Mouse (Mus musculus) cerebellum, adult 9-11 months (tissue): ENCODE results near the gene Igfbp2.

Experiments used
- DNase-seq: peaks from one replicate; pipeline ENCODE4 v3.0.0; 2022

Igfbp2 gene

DNA sequence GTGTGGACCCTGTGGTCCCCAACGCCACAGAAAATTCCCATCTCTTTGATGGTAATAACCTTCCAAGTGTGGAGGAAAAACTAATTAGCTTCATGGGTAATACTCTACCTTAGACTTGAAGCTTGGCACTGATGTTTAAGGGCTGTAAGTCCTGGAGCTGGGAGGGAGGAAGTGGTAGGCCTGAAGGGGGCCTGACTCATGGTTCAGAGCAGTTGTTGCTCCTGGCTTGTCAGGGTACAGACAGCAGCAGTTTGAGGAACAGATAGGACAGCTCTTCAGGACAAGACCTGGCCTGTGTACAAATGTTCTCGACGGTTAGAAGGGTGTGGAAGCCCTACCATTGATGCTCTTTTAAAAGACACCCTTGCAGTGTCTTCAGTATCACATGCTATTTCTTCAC, 8.7 kb upstream of the Igfbp2 start:
- no peak for DNase-seq

DNA sequence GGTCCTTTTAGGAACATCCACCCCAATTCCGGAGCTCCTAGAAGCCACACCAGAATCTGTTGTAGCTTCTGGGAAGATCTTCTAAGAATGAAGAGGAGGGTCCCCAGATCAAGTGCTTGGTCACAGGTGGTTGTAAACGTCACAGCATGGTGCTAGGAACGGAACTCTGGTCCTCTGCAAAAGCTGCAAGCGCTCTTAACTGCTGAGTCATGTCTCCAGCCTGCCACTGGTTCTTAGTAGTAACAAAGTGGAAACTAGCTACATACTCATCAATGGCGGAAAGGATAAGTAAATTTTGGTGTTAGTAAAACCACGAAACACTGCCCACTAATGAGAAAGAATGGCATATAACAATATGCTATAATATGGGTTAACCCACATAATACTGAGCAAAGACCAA, 4.3 kb upstream of the Igfbp2 start:
- no peak for DNase-seq

DNA sequence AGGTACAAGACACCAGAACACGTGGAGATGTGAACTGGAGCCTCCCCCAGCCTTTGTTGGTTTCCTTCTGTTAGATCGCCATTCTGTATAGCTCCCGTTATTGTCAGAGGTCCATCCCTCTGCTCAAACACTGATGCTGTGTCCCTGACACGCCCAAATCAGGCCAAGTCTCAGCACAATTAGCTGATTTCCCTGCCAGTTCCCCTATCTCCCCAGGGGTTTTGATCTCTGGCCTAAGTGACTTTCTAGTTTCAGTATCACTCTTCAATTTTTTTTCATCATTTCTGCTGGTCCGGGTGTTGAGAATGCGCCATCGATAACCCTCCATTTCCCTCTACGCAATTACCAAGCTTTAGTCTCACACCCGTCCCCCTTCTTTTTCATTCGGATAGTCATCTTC, 1.4 kb upstream of the Igfbp2 start:
- no peak for DNase-seq

GRCm38 (mm10) chr1:72824707-72825101, 401 bp downstream of the Igfbp2 start:
- DNase-seq, result no peak

GRCm38 (mm10) chr1:72825286-72825685, 983 bp downstream of the Igfbp2 start:
- DNase-seq, result no peak

DNA sequence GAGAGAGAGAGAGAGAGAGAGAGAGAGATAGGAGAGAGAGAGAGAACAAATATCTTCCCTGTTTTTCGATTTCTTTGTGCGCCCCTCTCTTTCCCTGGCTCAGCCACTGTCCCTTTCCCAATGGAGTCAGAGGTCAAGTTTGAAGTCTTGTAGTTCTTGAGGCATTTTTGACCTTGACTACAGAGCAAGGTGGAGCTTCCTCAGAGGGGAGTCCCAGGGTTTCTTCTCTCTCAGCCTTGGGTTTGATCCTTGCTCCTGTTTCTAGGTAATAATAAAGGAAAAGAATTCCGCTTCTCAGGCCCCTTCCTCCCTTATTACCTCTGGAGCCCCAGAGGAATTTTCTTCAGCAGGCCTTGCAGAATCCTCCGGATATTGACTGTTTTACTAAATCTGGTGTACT, 1.6 kb downstream of the Igfbp2 start:
- no peak for DNase-seq

- DNase-seq, result no peak
These were observed 2.1 kb downstream of the Igfbp2 start for GRCm38 (mm10) chr1:72826446-72826845.

DNA sequence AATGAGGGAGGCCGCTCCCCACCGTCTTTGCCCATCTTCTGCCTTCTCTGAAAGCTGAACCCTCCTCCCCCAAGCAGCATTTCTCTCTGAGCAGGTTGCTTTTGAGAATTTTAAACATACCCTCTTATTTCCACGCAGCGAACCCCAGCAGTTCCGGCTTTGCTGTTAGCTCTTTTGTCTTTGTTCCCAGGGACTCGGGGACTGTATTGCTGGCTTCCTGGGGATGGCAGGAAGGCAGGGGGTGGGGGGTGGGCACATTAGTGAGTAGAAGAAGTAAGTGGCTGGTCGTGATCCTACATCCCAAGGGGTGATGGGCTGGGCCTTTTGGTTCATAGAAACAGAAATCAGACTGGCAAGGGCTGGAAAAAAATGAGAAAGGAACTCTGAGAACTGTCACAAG, 2.6 kb downstream of the Igfbp2 start:
- no peak for DNase-seq

DNA sequence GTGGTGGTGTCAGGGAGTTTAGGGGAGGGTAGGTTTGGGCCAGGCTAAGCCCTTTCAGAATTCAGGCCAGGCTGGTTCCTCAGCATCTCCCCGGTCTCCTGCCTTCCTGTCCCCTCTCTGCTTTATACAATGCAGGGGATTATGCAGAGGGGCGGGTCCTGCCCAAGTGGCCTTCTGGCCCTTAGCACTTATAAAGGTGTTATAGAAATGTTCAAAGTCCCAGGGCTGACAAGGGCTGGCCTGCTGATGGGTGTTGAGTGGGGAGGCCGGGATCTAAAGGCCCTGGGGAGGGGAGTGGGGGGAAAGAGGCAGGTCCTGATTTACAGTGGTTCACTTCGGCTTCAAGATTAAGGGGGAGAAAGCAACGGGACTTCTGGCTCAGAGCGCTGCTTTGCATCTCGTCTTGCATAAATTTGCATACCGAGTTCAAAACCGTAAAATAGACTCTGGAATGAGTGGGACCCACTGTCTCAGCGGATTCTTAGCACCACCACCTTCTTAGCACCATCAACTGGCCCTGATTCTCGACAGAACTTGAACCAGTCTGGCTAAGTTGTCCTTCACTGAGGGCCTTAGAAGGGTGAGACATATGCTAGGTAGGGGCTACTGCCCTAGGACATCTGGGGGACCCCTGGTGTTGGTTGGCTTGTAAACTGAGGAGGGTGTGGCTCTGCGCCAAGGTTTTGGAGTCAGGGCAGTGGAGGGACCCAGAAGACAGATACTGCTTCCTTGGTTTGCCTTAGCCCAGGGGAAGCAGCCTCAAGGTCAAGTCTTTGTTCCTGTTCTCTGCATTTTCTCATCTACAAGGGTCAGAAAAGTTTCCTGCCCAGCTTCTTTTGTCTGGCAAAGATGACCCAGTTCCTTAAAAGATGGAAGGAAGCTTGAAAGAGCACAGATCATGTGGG, 3.4 kb downstream of the Igfbp2 start:
- no peak for DNase-seq

- no peak for DNase-seq
These were observed 4.5 kb downstream of the Igfbp2 start for GRCm38 (mm10) chr1:72828843-72829242.

DNA sequence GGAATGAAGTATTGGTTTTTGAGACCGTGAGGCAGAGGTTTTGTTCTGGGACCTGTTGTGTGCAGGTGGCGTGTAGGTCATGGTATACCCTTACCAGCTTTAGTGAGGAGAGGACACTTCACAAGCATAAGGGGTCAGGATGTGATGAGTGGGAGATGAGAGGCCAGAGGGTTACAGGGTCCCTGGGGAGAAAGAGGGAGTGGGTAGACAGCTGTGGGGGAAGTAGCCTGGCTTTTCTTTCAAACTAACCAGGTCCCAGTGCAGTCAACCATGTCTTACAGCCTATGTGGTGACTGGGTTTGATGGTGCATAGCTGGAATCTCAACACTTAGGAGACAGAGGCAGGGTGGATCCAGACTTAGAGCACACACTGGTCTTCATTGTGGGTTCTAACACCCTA, 6.2 kb downstream of the Igfbp2 start:
- no peak for DNase-seq

DNA sequence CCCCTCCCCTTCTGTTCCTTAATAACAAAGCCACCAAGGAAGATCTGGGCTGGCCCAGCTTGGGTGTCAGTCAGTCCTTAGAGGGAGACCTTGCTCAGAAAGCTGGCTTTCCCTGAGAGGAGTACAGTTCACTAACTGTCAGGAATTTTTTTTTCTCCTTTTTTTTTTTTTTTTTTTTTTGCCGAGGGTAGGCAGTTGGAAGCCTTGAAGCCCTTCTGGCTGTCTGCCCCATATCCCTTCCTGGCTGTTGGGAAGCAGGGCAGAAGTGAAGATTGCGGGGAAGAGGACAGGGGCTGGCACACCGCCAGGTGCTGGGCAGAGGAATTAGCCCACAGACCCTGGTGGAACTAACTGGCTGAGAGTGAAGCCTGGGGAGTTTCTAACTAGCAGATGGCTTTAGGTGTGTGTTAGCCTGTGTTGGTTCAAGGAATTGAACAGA, 8.4 kb downstream of the Igfbp2 start:
- DNase-seq, result no peak

- no peak for DNase-seq
These were observed 9.3 kb downstream of the Igfbp2 start for GRCm38 (mm10) chr1:72833563-72833962.

- DNase-seq, result no peak
These were observed 15.1 kb downstream of the Igfbp2 start for GRCm38 (mm10) chr1:72839356-72839755.

DNA sequence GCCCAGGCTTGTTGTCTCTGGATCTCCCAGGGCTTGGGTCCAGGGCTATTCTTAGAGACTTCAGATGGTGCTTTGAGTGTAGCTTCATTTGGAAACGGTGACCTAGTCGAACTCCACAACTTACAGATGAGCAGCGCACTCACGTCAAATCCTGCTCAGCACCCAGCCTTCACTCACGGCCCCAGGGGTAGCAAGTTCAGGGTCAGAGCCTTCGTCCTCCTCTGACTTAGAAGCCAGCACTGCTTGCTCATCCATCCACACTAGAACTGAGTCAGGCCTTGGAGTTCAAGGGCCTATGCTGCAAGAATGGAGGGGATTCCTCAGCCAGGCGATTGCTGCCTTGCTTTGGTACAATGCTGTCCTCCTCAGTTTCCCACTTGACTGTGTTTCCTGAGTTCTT, 15.5 kb downstream of the Igfbp2 start:
- no peak for DNase-seq

DNA sequence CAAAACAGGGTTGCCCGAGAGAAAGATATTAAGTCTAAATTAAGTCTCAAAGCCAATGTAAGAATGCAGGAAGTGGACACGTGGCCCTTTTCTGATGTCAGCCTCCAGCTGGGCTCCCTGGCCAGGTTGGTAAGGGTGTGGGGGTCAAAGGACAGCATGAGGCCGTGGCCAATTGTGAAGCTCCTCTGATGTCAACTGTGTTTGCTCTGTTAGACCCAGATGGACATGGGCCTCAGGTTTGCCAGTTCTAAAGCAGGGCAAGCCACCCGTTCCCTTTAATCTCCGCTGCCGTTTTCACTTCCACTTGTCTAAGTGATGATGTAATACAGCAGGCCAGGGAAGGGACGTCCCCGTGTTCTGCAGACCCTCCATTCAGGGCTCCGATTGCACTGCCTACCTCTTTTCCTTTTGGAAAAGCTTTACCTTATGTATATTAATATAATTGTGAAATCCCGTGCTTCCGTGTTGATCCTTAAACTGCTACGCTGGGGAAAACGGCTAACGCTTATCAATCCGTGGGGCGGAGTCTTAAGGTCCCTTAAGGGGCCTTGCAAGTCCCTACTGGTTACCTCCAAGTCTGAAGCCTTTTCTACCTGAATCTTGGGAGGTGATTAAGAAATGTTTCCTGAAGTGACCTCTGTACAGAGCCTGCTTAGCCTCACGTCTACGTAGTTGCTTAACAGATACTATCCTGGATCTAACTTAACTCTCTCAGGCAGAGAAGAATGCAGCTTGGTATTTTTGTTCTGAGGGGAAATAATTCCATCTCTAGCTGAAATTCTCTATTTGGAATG, 18.6 kb downstream of the Igfbp2 start:
- no peak for DNase-seq

DNA sequence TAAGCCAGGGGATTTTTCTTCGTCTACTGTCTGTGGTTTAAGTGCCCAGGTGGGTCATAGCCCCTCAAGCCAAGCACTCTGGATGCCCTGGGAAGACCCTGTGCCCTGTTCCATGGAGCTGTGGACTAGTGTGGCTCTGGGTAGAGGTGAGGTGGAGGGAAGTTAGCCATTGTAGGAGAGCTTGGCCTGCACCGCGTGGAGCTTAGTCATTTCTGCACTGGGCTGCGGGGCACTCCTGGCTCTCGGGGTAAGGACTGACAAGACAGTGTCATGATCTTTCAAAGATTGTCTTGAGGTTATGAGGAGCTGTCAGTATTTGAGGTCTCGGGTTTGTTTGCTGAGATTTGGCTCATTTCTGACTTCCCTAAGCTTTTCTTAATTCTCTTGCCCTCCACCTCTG, 20.4 kb downstream of the Igfbp2 start:
- no peak for DNase-seq

- DNase-seq, result no peak
These were observed 23.6 kb downstream of the Igfbp2 start for GRCm38 (mm10) chr1:72847849-72848380.

DNA sequence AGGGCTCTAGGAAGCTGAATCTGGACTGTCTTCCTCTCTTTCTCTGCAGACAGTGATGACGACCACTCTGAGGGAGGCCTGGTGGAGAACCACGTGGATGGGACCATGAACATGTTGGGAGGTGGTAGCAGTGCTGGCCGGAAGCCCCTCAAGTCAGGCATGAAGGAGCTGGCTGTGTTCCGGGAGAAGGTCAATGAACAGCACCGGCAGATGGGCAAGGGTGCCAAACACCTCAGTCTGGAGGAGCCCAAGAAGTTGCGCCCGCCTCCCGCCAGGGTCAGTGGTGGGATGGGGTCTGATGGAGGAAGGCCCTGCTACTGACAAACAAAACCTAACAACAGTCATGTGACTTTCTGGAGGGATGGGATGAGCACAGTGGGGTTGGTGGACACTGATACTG, 24.7 kb downstream of the Igfbp2 start:
- DNase-seq, result no peak

GRCm38 (mm10) chr1:72853759-72854158, 29.5 kb downstream of the Igfbp2 start:
- no peak for DNase-seq

DNA sequence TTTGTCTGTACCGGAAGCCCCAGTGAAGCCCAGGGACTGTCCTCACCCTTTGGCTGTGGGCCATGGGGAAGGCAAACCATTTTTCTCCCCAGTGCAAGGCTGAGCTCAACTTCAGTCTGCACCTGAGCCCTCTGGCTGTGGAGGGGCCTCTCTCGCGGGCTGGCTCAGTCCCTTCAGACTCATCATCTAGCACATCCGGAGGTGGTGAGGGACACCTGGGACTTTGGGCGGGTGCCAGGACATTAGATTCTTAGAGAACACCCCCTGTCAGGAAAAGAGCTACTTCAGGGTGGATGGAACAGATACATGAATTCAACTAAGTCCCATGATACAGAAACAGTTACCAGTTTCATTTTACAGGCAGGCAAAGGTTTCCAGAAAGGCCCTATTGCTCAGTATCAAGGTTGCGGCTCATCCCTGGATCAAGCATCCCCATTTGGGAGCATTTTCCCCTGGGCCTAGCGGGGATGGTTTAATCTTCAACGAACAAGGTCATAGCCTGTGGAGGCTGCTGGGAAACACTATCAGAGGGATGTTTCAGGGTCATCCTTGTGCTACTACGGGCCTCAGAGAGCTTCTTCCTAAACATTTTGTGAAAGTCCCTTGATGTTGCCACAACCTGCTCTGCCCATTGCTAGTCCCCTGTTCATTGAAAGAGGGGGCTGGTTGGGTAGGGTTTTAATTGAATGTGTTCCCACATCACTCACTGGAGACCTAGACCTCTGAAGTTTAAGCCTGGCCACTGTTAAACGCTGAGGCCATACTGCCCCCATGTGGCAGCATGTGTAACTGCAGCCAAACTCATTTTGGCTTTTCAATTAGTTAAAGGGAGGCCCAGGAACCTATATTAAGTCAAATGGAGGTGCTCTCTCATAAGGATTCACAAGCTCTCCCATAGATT, 30.3 kb downstream of the Igfbp2 start:
- peak; percentile 40 for DNase-seq

- no peak for DNase-seq
These were observed 31.4 kb downstream of the Igfbp2 start for GRCm38 (mm10) chr1:72855729-72856128.
